Mouse (Mus musculus) gastrocnemius, postnatal 25 days (tissue): ENCODE data around the gene Fv1. TPM values are rescaled to one million over a fixed set of nuclear protein-coding genes. Genes with fewer than 3 reads are reported as not detected.
"Not testable (repeated sequence)": the region's sequence is repeated elsewhere in the genome, so short reads cannot be mapped to it uniquely, and the experiment has no call there.

Source experiments
- DNase-seq: peaks from one replicate; pipeline ENCODE4 v3.0.0; 2022
- long read RNA-seq, 2 experiments: library from polyadenylated mRNA; stranded (forward); transcript quantifications; one replicate each; pipeline ENCODE4 v2.0.0; 2021
- total RNA-seq, 2 experiments: library from RNA; stranded (reverse); gene quantifications; 1 replicate in 1 of 2; 2 replicates in 1 of 2; pipeline ENCODE4 v1.2.3; 2021

Gene Fv1
- total RNA-seq = 1 to 10 TPM; 4.7 to 5.5 TPM
- long read RNA-seq, experiment 1, partial matches to known transcripts = 0 of 1 reads
- long read RNA-seq, experiment 1, other reads (novel, unspliced or antisense) = 1 of 1 reads
- long read RNA-seq, experiment 2 = 0 reads

DNA sequence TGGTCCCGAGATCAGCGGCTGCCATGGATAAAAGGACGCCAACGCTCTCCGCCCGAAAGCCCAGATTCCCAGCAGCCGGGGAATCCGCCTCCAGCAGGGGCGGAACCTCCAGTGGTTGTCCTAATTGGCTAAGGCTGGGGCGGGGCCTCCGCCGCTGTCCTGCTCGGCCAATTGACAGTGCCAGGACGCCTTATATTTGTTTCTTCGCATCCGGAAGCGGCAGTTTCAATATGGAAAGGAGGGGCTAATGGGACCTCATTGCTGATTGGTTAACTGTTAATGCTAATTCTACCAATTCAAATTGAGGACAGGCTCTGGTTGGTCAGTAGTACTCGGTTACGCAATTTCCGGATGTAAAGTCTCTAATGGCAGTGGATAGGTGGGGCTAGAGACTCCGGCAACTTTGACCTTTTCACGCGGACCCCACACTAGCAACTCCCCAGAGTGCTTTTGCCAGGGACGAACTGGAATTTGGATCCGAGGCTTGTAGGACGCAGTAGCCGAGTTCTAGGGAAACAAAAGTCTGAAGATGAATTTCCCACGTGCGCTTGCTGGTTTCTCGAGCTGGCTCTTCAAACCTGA is at the start of gene Fv1, which contains the start of gene Miip:
Gene Fv1 (plus strand): TSS at position 530 of the 582 bp plus-strand sequence.
Gene Miip (minus strand): TSS at position 367 of the 582 bp plus-strand sequence.
- peak; percentile 96 for DNase-seq

DNA sequence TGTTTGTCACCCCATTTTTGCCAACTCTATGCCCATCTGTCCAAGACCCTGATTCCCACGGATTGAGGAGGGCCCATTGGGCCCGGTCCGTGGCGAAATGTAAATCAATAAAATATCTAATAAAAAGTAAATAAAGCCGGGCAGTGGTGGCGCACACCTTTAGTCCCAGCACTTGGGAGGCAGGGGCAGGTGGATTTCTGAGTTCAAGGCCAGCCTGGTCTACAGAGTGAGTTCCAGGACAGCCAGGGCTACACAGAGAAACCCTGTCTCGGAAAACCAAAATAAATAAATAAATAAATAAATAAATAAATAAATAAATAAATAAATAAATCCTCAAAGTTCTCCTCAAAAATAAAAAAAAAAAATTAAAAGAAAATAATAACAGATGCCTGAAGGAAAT is 49.1 kb upstream of the Fv1 start:
- not testable (repeated sequence) for DNase-seq

DNA sequence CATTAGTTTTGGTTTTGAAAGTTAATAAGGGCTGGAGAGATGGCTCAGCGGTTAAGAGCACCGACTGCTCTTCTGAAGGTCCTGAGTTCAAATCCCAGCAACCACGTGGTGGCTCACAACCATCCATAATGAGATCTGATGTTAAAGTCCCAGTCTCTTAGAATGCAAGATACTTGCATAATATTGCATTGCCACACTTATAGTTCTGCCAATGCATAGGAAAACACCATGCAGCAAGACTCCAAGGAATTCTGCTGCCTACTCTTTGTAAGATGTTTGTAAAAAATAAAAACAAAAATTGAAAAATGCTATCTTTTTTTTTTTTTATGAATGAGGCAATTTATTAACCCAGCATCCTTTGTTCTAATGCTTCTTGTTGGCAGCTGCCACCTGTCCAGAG is 47.4 kb upstream of the Fv1 start:
- not testable (repeated sequence) for DNase-seq

DNA sequence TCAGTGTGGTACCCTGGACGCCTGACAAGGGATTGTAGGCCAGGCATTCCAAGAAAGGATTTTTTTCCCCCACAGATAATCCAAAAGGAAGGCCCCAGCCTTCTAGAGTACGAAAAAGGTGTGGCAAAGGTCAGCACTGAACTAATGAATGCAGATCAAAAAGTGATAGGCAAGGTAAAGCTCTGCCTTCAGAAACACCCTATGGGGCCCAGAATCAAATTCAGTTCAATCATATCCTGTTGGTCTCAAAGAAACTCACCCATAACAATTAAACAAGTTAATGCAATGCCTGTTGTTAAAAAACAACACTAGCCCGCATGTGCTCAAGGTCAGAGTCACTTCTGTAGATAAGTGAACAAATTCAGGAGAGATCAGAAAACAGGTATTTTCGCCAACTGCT is 44.4 kb upstream of the Fv1 start:
- no peak for DNase-seq

DNA sequence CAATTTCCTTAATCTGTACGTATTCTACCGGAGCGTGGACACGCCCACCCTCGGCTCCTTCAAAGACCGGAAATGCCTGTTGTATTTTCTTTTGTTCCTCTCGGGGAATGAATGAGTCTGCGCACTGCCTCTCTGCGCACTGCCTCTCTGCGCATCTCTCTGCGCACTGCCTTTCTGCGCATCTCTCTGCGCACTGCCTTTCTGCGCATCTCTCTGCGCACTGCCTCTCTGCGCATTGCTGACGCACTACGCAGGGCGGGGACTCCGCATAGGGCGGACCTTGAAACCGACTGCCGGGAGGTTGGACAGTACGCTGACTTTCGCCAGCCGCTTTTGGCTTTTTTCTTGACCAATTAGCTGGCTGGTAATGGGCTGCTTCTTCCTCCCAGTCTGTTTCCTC is 29.5 kb upstream of the Fv1 start:
- peak; percentile 40 for DNase-seq

DNA sequence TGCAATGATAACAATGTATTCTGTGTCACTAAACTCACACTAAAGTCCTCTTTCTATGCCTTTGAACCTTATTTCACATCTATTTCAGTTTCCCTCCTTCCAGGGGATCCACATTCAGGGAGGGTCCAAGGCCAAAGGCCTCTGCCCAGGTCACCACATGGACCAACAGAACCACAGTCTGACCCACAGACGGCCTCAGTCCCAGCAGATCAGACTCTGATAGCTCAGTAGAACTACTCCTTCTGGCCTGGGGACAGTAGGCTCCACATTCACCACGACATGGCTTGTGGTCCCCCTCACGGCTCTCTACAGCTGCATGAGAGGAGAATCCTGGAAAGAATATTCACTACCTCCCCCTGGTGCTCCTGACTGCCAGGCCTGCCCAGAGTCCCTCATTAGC is 25.9 kb upstream of the Fv1 start:
- DNase-seq = no peak

DNA sequence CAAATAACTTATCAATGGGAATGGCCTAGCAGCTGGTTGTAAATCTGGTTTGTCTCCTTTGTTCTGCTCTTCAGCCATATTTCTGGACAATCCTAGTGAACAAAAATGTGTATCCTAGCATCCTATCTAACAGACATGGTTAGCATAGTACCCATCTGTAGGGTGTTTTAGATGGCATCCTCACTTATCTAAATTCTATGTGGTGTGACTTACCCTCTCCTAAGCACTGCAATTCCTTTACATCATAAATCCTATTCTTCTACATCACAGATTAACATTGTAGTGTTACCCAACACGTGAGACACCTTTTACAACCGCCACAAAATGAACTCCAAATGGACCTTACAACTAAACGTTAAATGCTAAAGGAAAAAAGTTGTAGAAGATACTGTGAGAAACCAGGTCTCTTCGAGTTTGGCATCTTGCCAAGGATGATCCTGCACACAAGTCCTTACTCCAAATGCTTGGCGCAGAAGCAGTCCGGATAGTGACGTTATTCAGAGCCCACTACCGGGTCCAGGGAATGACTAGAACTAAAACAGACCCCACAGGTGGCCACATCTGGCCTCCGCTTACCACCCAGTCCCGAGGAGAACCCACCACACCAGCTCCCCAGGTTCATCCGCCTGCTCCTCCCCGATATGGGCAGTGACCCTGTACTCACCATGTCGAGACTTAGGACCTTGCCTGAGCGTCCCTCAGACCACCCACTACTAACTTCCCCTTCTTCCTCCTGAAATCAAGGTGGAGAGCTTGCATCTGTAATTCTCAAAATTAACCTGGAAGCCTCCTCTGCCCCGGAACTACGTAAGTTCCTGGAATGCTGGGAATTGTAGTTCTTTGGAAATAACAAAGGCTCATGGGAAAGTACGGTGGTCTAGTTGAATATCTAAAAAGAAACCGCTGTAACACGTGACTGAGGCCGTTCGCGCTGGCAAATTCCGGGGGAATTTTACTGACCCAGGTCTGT is 20.9 kb upstream of the Fv1 start, which contains the start of gene Zfp933:
Gene Zfp933 (minus strand): TSS at position 753 of the 970 bp plus-strand sequence.
- DNase-seq = peak; percentile 54

DNA sequence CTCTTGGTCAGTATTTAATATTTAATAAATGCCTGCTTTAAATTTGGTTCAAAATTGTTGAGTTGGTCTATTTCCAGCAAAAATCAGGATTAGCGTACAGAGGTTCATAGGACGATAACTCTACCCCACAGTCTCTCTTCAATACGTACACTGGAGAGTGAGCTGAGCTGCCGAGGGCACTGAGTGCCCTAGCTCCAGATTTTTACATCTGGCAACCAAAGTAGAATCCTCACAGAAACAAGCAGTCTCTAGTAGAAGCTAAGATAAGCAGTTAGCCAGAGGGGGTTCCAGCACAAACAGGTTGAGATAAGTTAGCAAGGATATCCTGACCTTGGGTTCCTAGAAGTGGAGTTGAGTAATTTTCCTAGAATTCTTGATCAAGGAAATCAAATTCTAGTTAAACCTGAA is 20.2 kb upstream of the Fv1 start:
- no peak for DNase-seq

DNA sequence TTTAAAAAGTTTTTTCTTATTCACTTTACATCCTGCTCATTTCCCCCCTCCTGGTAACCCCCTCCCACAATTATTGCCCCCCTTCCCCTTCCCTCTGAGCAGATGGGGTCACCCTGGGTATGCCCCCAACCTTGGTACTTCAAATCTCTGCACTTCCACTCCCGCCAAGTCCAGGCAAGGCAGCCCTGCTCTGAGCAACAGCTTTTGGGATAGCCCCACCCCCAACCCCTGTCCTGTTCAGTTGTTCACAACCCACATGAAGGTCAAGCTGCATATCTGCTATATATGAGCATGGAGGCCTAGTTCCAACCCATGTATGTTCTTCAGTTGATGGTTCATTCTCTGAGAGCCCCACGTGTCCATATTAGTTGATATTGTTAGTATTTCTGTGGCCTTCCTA is 18.0 kb upstream of the Fv1 start:
- no peak for DNase-seq

DNA sequence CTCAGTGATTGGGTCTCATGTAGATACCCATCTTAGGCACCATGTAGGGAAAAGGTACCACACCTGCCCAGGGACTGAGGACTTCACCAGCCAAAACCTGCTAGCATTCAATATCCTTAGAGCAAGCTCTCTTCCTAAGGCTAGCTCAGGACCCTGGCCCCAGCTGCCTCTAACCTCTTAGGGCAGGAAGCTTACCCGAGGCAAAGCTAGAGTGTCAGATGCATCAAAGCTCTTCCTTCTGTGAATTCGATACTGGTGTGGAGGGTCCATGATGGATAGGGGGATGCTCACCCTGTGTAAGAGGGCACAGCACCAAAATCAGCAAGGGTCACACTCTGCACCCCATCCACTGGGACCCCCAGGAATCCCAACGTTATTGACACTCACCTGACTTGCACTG is 6.7 kb upstream of the Fv1 start:
- DNase-seq = no peak

DNA sequence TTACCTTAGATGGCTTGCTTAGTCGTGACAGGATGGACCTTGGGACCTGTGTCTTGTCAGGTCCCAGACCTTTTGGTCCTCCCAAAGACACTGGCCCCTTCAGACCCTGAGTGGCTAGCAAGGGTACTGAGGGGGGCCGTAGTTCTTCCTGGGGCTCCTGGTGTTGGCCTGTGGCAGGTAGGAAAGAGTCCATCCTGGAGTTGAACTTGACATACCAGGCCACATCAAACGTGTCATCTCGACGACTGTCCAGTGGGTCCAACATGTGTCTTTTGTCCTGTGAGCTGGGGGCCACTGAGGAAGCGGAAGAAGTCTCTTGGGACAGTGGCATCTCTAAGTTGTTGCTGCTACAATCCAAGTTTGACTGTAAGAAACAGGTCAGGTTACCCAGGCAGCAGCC is 3.1 kb upstream of the Fv1 start:
- DNase-seq = no peak

DNA sequence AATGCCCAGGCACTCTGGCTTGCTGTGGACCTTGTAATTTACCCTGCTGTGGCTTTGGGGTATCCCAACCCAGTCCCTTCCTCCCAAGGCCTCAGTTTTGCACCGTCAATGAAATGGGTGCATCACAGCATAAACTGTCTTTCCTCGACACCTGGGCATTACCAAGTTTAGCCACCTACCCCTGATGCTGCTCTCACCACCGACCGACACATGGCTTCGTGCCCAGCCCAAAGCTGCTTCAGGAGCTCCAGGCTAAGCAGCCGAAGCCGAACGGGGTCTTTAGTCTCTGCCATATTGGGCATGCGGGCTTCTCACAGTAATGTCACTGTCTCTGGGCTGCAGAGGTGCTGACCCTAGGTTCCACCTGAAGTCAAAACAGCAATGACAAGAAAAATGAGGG is 2.7 kb upstream of the Fv1 start:
- DNase-seq = no peak

DNA sequence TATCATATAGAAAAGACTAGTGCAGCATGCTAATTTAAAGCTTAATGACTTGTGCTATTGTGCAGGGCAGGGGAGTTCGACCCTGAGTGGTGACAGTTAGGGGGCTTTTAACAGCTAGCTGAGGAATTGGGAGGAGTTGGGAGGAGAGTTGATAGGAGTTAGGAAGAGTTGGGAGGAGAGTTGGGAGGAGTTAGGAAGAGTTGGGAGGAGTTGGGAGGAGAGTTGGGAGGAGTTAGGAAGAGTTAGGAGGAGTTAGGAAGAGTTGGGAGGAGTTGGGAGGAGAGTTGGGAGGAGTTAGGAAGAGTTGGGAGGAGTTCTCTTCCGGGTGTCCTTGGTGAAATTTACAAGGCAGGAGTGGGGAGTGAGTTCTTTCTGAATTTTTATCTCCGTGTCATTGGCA is 2.0 kb upstream of the Fv1 start:
- DNase-seq = not testable (repeated sequence)

DNA sequence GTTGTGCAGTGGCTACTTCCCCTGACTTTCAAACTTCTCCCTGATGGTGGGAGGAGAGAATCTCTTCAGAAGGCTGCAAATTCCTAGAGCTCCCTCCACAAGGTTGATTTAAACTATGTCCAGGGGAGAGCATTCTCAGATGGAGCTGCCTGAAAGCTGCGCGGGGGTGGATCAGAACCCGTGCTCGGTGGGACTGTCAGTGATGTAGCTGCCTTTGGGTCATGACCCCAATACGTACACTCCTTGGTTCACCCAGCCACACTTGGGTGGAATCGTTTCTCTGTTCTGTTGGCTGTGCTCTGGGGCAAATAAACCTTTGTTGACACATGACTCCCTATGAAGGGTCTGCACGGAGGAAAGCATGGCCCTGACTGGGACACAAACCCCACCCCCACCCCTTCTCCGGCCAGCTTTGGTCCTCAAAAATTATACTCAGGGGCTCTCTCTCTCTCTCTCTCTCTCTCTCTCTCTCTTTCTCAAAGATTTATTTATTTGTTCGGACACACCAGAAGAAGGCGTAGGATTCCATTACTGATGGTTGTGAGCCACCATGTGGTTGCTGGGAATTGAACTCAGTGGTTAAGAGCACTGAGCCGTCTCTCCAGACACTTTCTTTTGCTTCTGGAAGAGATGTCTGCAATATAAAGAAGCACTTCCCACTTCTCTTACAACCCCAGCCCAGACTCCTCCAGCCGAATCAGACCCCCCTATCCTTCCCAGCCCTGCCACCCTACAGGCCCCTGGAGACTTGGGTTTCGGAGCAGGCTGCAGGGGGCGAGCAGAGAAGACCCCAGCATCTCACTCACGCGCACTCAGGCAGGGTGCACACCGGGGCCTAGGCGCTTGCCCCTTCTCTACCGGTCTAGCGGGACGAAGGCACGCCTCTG is 973 bp upstream of the Fv1 start:
- DNase-seq = no peak

DNA sequence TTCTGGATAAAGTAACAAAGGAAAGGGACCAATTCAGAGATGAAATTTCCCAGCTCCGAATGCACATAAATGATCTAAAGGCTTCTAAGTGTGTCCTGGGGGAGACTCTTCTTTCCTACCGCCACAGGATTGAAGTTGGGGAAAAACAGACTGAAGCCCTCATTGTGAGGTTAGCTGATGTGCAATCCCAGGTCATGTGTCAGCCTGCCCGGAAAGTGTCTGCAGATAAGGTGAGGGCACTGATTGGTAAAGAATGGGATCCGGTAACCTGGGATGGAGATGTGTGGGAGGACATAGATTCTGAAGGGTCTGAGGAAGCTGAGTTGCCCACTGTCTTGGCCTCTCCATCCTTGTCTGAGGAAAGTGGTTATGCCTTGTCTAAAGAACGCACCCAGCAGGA is 459 bp downstream of the Fv1 start:
- no peak for DNase-seq

DNA sequence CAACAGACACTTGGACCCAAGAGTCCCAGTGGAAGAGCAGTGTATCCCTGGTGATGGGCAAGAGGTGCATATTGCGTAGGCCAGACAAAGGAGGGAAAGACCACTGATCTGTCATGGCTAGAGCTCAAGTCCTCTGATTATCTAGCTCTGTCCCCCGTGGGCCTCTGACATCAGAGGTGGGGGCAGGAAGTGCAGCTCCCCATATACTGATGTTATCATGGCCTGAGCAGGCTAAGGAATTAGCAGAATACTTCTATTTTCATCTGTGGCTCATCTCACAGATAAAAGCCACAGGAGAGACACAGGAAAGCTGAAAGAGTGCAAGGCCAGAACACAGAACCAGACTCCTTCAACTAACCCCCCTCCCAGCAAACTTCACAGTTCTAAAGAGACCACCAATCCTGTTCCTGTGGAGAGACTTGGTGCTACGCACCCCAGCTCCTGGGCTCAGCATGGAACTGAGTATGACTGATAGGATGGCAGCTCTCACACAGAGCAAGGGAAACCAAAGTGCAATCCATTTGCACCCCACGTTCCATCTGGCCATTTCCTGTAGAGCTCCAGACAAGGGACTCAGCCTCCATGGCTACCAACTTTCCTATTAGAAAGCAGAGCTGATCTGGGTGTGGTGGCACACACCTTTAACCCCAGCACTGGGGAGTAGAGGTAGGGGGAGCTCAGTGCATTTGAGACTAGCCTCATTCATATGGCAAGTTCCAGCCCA is 7.2 kb downstream of the Fv1 start:
- DNase-seq = no peak

DNA sequence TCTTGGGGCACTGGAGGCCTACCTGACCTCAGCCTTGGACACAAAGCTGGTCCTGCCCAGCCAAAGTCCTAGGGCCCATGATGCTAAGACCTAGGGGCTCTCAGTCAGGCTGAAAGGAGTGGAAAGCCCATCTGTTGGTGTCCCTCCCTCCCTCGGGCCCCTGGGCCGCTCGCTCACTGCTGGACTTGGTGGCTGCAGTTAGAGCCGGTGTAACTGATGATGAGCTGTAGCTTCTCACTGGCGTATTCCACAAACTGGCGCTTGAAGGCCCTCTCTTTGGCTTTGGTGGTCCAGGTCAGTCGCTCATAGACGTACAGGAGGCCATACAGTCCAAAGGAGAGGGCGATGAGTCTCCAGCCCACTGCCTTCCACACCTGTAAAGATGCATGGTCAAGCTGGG is 9.8 kb downstream of the Fv1 start:
- DNase-seq = no peak

DNA sequence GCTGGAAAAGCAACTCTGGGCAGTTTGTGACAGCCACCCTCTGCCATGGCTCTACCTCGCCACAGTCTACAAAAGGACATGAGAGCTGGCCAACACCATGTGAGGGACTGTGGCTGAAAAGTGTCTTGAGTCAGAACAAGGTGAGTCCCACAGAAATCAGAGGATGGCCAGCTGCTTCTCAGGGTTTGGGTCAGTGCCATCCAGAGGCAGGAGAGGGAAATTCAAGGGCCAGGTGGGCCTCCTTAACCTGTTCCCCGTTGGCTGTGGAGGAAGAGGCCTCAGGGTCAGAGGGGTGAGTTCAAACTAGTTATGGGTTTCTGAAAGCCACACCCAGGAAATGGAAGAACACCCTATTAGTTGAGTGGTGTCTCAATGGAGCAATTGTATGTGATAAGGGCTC is 10.7 kb downstream of the Fv1 start:
- DNase-seq = no peak

DNA sequence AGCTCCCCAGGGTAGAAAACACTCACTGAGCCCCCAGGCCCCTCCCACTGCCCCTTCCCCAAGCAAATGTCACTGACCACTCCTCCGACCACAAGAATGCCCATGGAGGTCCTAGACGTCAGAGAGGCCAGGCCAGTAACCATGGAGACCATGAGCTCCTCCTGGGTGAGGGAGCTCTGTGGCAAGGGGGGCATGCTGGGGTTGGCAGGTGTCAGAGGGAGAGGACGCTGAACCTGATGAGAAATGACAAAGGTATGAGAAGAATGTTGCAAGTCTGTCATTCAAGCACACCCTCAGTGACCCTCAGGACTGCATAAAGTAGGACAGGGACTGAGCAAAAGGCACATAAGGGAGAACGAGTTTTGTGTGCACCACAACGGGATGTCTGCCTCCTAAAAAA is 11.1 kb downstream of the Fv1 start:
- DNase-seq = no peak

DNA sequence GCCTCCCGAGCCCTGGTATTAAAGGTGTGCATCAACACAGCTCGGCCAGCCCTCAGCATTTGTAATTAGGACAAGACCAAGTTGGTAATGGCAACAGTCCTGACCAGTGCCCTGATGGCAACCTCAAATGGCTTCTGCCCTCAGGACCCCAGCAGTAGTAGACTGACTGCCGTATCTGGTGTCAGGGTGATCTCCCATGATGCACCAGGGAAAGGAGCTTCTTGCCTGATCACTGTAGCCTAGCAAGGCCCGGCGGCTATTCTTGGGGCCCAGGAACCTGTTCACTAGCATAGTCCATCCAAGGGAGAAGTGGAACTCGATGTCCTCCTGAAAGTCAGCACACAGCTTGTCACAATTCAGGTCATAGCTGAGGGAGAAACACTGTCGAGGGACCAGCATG is 13.0 kb downstream of the Fv1 start:
- DNase-seq = no peak

DNA sequence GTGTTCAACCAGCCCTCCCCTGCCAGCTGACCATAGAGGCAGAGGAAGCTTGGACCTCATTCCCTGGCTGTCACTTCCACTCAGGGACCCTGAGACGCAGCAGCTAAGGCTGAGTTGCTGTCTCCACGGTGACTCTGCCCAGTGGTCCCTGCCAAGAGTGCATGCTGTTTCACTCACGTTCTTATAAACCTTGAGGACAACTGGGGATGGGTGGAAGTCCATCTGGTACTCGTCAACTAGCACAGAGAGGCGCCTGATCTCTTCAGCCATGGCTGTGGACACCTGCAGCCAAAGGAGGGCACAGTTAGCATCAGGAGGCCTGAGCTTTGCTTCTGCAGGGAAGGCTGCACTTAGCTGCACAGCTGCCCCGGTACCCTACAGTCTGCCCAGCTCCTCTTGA is 14.3 kb downstream of the Fv1 start:
- DNase-seq = no peak

DNA sequence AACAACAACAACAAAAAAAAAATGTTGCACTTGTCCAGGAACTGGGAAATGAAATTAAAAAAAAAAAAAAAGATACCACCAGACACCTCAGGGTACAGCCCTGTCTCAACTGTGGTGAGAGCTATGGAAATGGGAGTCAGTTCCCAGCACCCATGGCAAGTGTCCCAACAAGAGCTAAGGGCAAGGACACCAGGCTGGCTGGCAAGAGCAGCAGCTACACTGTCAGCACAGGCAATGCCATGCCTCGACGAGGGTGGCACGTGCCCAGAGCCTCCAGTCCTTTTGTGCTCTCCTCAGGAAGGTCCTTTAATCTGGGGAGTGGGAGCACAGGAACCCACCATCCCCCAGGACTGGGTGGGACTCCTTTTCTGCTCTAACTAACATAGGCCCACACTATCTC is 15.4 kb downstream of the Fv1 start:
- no peak for DNase-seq
